ENCODE assay signal across 21 mouse cellular contexts in genomic region chr5:34521337-34521736, GRCm38 (mm10). TPM values are rescaled to one million over a fixed set of nuclear protein-coding genes. Genes with fewer than 3 reads are reported as not detected.
DNase-seq lines count a peak whose midpoint lies in the region; ATAC-seq and TF ChIP-seq lines count a peak whose summit lies in the region.
"Had no signal": no experiment of that assay in that cellular context is flagged by ENCODE, and none has a peak within 500 bp of the region (broad histone marks: within the 10 kb centered on the region; RNA-seq: fewer than 3 reads in every experiment).

No protein-coding gene starts in this region.

- H3K9ac ChIP-seq in heart, embryonic 14.5 days (ENCODE audit: low read length), result no peak overlapping the region
- H3K9ac ChIP-seq in CH12.LX (ENCODE audit: insufficient read depth, low read depth), result no peak overlapping the region
- H3K9ac ChIP-seq: embryonic facial prominence, embryonic 12.5 days; forebrain, embryonic 13.5 days; hindbrain, embryonic 15.5 days; intestine, embryonic 15.5 days; liver, embryonic 14.5 days; midbrain, embryonic 12.5 days had no signal

- dilution Hi-C loops in CH12.LX (cut with MboI; ENCODE audit: extremely low pct_ligation_motif_present, extremely low pct_unique_long_range_greater_than_20kb, low sequenced_read_pairs), result no loop called here

- peak overlapping the region; percentile 50 to 62 for H3K27ac ChIP-seq in heart, embryonic 14.5 days (replicated peaks in 1 of 2; ENCODE audit: control insufficient read depth in 1 of 2, insufficient read depth in 1 of 2, low read depth in 2 of 2, low read length in 2 of 2)
- peak overlapping the region; percentile 62 for H3K27ac ChIP-seq in CH12.LX (ENCODE audit: insufficient read depth, low read depth)
- H3K27ac ChIP-seq in limb, embryonic 10.5 days, result 0 out of 2 replicates have a peak overlapping the region, but pooled peaks have one; percentile 5
- H3K27ac ChIP-seq in hindbrain, embryonic 10.5 days, result no peak overlapping the region
- H3K27ac ChIP-seq: embryonic facial prominence, embryonic 12.5 days; forebrain, embryonic 13.5 days; hindbrain, embryonic 15.5 days; intestine, embryonic 15.5 days; left cerebral cortex, adult 2 months; liver, embryonic 14.5 days; midbrain, embryonic 12.5 days had no signal

- no peak overlapping the region for H3K4me3 ChIP-seq in heart, embryonic 14.5 days (ENCODE audit: control insufficient read depth in 1 of 2, insufficient read depth in 1 of 2, low read depth in 1 of 2, low read length in 2 of 2)
- no peak overlapping the region for H3K4me3 ChIP-seq in CH12.LX (replicated peaks in 1 of 3; ENCODE audit: low read depth in 2 of 3, low read length in 2 of 3, poor library complexity in 1 of 3)
- no peak overlapping the region for H3K4me3 ChIP-seq in limb, embryonic 10.5 days
- no peak overlapping the region for H3K4me3 ChIP-seq in hindbrain, embryonic 10.5 days
- H3K4me3 ChIP-seq: embryonic facial prominence, embryonic 12.5 days; erythroblast, embryonic 14.5 days; forebrain, embryonic 13.5 days; hindbrain, embryonic 15.5 days; intestine, embryonic 15.5 days; left cerebral cortex, adult 2 months; midbrain, embryonic 12.5 days had no signal

- H3K4me1 ChIP-seq in heart, embryonic 14.5 days (ENCODE audit: control insufficient read depth in 2 of 2, insufficient read depth in 2 of 2, low read length in 2 of 2), result peaks cover 18 to 20% of the 10 kb centered on the region in 2 experiments
- peaks cover 33 to 56% of the 10 kb centered on the region in 2 experiments for H3K4me1 ChIP-seq in CH12.LX (ENCODE audit: control insufficient read depth in 1 of 2, insufficient read depth in 2 of 2)
- peaks cover 12% of the 10 kb centered on the region; the same call in 1 of the 2 replicates for H3K4me1 ChIP-seq in limb, embryonic 10.5 days
- peaks cover 8% of the 10 kb centered on the region; the same call in 1 of the 2 replicates for H3K4me1 ChIP-seq in hindbrain, embryonic 10.5 days (replicated peaks)
- H3K4me1 ChIP-seq: embryonic facial prominence, embryonic 12.5 days; midbrain, embryonic 12.5 days had no signal

- H3K4me2 ChIP-seq in heart, embryonic 14.5 days (ENCODE audit: low read length), result no peak overlapping the region
- 0 out of 2 replicates have a peak overlapping the region, but pooled peaks have one; percentile 4 for H3K4me2 ChIP-seq in CH12.LX (ENCODE audit: insufficient read depth, low read depth, poor library complexity, severe bottlenecking)
- H3K4me2 ChIP-seq: embryonic facial prominence, embryonic 12.5 days; forebrain, embryonic 13.5 days; hindbrain, embryonic 15.5 days; intestine, embryonic 15.5 days; midbrain, embryonic 12.5 days had no signal

- TF ChIP-seq RAD21 in CH12.LX (IDR thresholded peaks at IDR 0.05; ENCODE audit: low read depth, low read length), result no peak

- TF ChIP-seq POLR2A in CH12.LX (IDR thresholded peaks at IDR 0.05; ENCODE audit: low read depth, low read length), result no peak

- no peak for DNase-seq in heart, postnatal 25 days (ENCODE audit: low spot score)
- DNase-seq in spleen, postnatal 4 days (ENCODE audit: low spot score in 2 of 2), result peak; percentile 14 to 67
- no peak for DNase-seq in spleen, postnatal 14 days (ENCODE audit: low spot score in 2 of 2)
- DNase-seq in CH12.LX (ENCODE audit: extremely low read depth), result no peak
- DNase-seq in limb, embryonic 10.5 days (ENCODE audit: low spot score), result no peak
- no peak for DNase-seq in hindbrain, embryonic 10.5 days (ENCODE audit: low spot score)
- DNase-seq: adrenal gland, adult 2 months; cerebellum, adult 9-11 months; kidney, adult 9 months; kidney, postnatal 25 days; left cerebral cortex, postnatal 4 days; right cerebral cortex, postnatal 14 days had no signal

- no peak for TF ChIP-seq CTCF in CH12.LX (conservative IDR thresholded peaks at IDR 0.05 in 1 of 2, IDR thresholded peaks at IDR 0.05 in 1 of 2; ENCODE audit: low read depth in 2 of 2, low read length in 2 of 2)

- WGBS in heart, embryonic 14.5 days, result 58% methylated on average over 3 of the region's 3 CpGs
- WGBS in limb, embryonic 10.5 days, result 84% methylated on average over 3 of the region's 3 CpGs
- 92% methylated on average over 3 of the region's 3 CpGs for WGBS in hindbrain, embryonic 10.5 days

- intact Hi-C loops in heart, postnatal 25 days (cut with DNase I), result no loop called here

- H3K27me3 ChIP-seq in heart, embryonic 14.5 days (ENCODE audit: control insufficient read depth, insufficient read depth, low read length), result no peaks in the 10 kb centered on the region
- no peaks in the 10 kb centered on the region for H3K27me3 ChIP-seq in CH12.LX (replicated peaks)
- H3K27me3 ChIP-seq in limb, embryonic 10.5 days (ENCODE audit: low read depth, poor library complexity, severe bottlenecking), result peaks cover 7% of the 10 kb centered on the region
- H3K27me3 ChIP-seq in hindbrain, embryonic 10.5 days (ENCODE audit: insufficient read depth, poor library complexity, severe bottlenecking), result peaks cover 11% of the 10 kb centered on the region
- H3K27me3 ChIP-seq: intestine, embryonic 15.5 days had no signal

- in situ Hi-C loops in CH12.LX (cut with MboI; ENCODE audit: low pct_ligation_motif_present, low pct_unique_long_range_greater_than_20kb, low sequenced_read_pairs), result no loop called here

- H3K79me2 ChIP-seq in CH12.LX (replicated peaks; ENCODE audit: control insufficient read depth, extremely low read depth, insufficient read depth, poor library complexity, severe bottlenecking), result no peaks in the 10 kb centered on the region

- no peak for TF ChIP-seq EP300 in CH12.LX (IDR thresholded peaks at IDR 0.05; ENCODE audit: low read length)

- H3K36me3 ChIP-seq in heart, embryonic 14.5 days (ENCODE audit: control insufficient read depth, insufficient read depth, low read length), result no peaks in the 10 kb centered on the region
- H3K36me3 ChIP-seq in CH12.LX (replicated peaks in 1 of 2; ENCODE audit: control insufficient read depth in 1 of 2, insufficient read depth in 1 of 2, low read length in 1 of 2), result no peaks in the 10 kb centered on the region
- H3K36me3 ChIP-seq in limb, embryonic 10.5 days, result no peaks in the 10 kb centered on the region
- H3K36me3 ChIP-seq in hindbrain, embryonic 10.5 days, result no peaks in the 10 kb centered on the region
- H3K36me3 ChIP-seq: embryonic facial prominence, embryonic 12.5 days; hindbrain, embryonic 15.5 days; intestine, embryonic 15.5 days; midbrain, embryonic 12.5 days had no signal

- no peak for ATAC-seq in heart, embryonic 14.5 days (ENCODE audit: insufficient number of reproducible peaks, insufficient read depth, low FRiP score, low read depth)
- ATAC-seq: forebrain, embryonic 13.5 days; intestine, embryonic 15.5 days had no signal

- H3K9me3 ChIP-seq in heart, embryonic 14.5 days (ENCODE audit: control insufficient read depth, low read length), result no peaks in the 10 kb centered on the region
- no peaks in the 10 kb centered on the region for H3K9me3 ChIP-seq in CH12.LX (replicated peaks; ENCODE audit: low read length)
- no peaks in the 10 kb centered on the region for H3K9me3 ChIP-seq in limb, embryonic 10.5 days (replicated peaks)
- no peaks in the 10 kb centered on the region for H3K9me3 ChIP-seq in hindbrain, embryonic 10.5 days
- H3K9me3 ChIP-seq: embryonic facial prominence, embryonic 12.5 days; forebrain, embryonic 13.5 days; hindbrain, embryonic 15.5 days; intestine, embryonic 15.5 days; midbrain, embryonic 12.5 days had no signal

TF ChIP-seq in CH12.LX, 34 proteins besides CTCF, POLR2A, EP300 and RAD21 (continues in another document):
- TF ChIP-seq TBP (conservative IDR thresholded peaks at IDR 0.05; ENCODE audit: low read depth, low read length) (no peak), KAT2A (IDR thresholded peaks at IDR 0.05; ENCODE audit: insufficient replicate concordance, low read length) (no peak), ZKSCAN1 (IDR thresholded peaks at IDR 0.05; ENCODE audit: borderline replicate concordance, low read depth, low read length) (no peak), JUN (IDR thresholded peaks at IDR 0.05; ENCODE audit: insufficient read depth, low read depth, low read length) (no peak), NRF1 (IDR thresholded peaks at IDR 0.05; ENCODE audit: low read depth, low read length) (no peak), JUND (conservative IDR thresholded peaks at IDR 0.05; ENCODE audit: low read depth, low read length) (no peak), HCFC1 (IDR thresholded peaks at IDR 0.05; ENCODE audit: low read depth, low read length) (no peak), USF1 (IDR thresholded peaks at IDR 0.05; ENCODE audit: low read depth, low read length) (no peak), MAZ (IDR thresholded peaks at IDR 0.05; ENCODE audit: low read depth, low read length) (no peak), CHD1 (IDR thresholded peaks at IDR 0.05; ENCODE audit: low read depth, low read length) (no peak), BHLHE40 (IDR thresholded peaks at IDR 0.05; ENCODE audit: low read depth, low read length) (no peak; the same call in 1 of the 2 replicates), POLR2AphosphoS2 (IDR thresholded peaks at IDR 0.05; ENCODE audit: low read depth, low read length) (no peak)

RNA-seq across cellular contexts. Expression of gene Sh3bp2, which starts 4.3 kb away (rescaled TPM):
- 3.5 and 6.8 TPM in 2 replicates for polyA plus RNA-seq in heart, embryonic 14.5 days (2014; fragmentation: Nextera tagmentation; extraction: Ambion mirVana)
- total RNA-seq in heart, postnatal 25 days (2021), result 1 to 10 TPM; 1.7 to 3.3 TPM
- total RNA-seq in CH12.LX (2012; rRNA removed) (5.9 and 7.3 TPM in 2 replicates), CH12.LX (2014; rRNA removed) (5.8 and 6.5 TPM in 2 replicates)
- polyA plus RNA-seq in CH12.LX (2012; ENCODE audit: insufficient read length, low read depth), result 10.5 and 11.0 TPM in 2 replicates
- 9.9 and 17.1 TPM in 2 replicates for polyA plus RNA-seq in limb, embryonic 10.5 days (2016; fragmentation: Nextera tagmentation; extraction: Ambion mirVana)
- 7.2 and 9.4 TPM in 2 replicates for polyA plus RNA-seq in hindbrain, embryonic 10.5 days (2016; fragmentation: Nextera tagmentation; extraction: Ambion mirVana)

RNA-seq across cellular contexts. Expression of gene Tnip2, which starts 7.5 kb away (rescaled TPM):
- polyA plus RNA-seq in heart, embryonic 14.5 days (2014; fragmentation: Nextera tagmentation; extraction: Ambion mirVana), result 17.0 and 19.9 TPM in 2 replicates
- total RNA-seq in heart, postnatal 25 days (2021), result 1 to 10 TPM; 6.3 to 7.2 TPM
- 21.9 and 23.4 TPM in 2 replicates for total RNA-seq in CH12.LX (2012; rRNA removed)
- 16.0 and 17.7 TPM in 2 replicates for total RNA-seq in CH12.LX (2014; rRNA removed)
- polyA plus RNA-seq in CH12.LX (2012; ENCODE audit: insufficient read length, low read depth), result 26.8 and 30.6 TPM in 2 replicates
- polyA plus RNA-seq in limb, embryonic 10.5 days (2016; fragmentation: Nextera tagmentation; extraction: Ambion mirVana), result 3.8 and 6.0 TPM in 2 replicates
- polyA plus RNA-seq in hindbrain, embryonic 10.5 days (2016; fragmentation: Nextera tagmentation; extraction: Ambion mirVana), result 5.2 and 5.6 TPM in 2 replicates
- polyA plus RNA-seq: erythroblast, embryonic 14.5 days had no signal

RNA-seq across cellular contexts. Expression of gene Add1, which starts 52.1 kb away (rescaled TPM):
- polyA plus RNA-seq in heart, embryonic 14.5 days (2014; fragmentation: Nextera tagmentation; extraction: Ambion mirVana), result 151 and 164 TPM in 2 replicates
- total RNA-seq in heart, postnatal 25 days (2021), result 100 to 1,000 TPM; 125 to 136 TPM
- total RNA-seq in CH12.LX (2012; rRNA removed) (32.1 and 45.0 TPM in 2 replicates), CH12.LX (2014; rRNA removed) (28.0 and 28.1 TPM in 2 replicates)
- 46.0 and 48.7 TPM in 2 replicates for polyA plus RNA-seq in CH12.LX (2012; ENCODE audit: insufficient read length, low read depth)
- polyA plus RNA-seq in limb, embryonic 10.5 days (2016; fragmentation: Nextera tagmentation; extraction: Ambion mirVana), result 134 and 166 TPM in 2 replicates
- 179 and 194 TPM in 2 replicates for polyA plus RNA-seq in hindbrain, embryonic 10.5 days (2016; fragmentation: Nextera tagmentation; extraction: Ambion mirVana)

Comparison
In these comparisons a context has a peak if more than half of its experiments do, and no peak if none do; other contexts are left out.
1. DNase-seq: peak in spleen, postnatal 4 days (2 of 2); none in heart, postnatal 25 days (single experiment), spleen, postnatal 14 days (0 of 2), CH12.LX (single experiment), limb, embryonic 10.5 days (single experiment) and hindbrain, embryonic 10.5 days (single experiment).